Mouse (Mus musculus) forebrain, embryonic 11.5 days (tissue): Measurements from ENCODE around the gene Adcyap1r1. TPM values are rescaled to one million over a fixed set of nuclear protein-coding genes. Genes with fewer than 3 reads are reported as not detected.
A peak's percentile ranks its signal among the peaks of the same experiment; 100 is the strongest.

Source experiments
- ATAC-seq: fragments of 200-750 bp; cut with Nextera tagmentation; replicated peaks from 2 replicates; pipeline ENCODE4 v1.8.0; 2017; ENCODE audit warnings: moderate TSS enrichment; ENCODE audit not compliant: low FRiP score
- DNase-seq: peaks from one replicate; pipeline ENCODE4 v3.0.0-alpha.2; 2017; ENCODE audit warnings: low spot score
- H3K27ac ChIP-seq: fragments of 300-500 bp; sonication (generic); 2 replicates; pipeline ENCODE4 v1.5.1; 2014; ENCODE audit warnings: low read depth, low read length
- H3K27me3 ChIP-seq: fragments of 300-500 bp; sonication (generic); 2 replicates; pipeline ENCODE4 v1.6.1; 2014; ENCODE audit warnings: mild to moderate bottlenecking, low read length, mixed read lengths; ENCODE audit not compliant: control insufficient read depth, insufficient read depth
- H3K36me3 ChIP-seq: fragments of 300-500 bp; sonication (generic); 2 replicates; pipeline ENCODE4 v1.6.1; 2014; ENCODE audit warnings: mild to moderate bottlenecking, low read length, moderate library complexity, mixed read lengths; ENCODE audit not compliant: control insufficient read depth, insufficient read depth
- H3K4me1 ChIP-seq: fragments of 300-500 bp; sonication (generic); replicated peaks from 2 replicates; pipeline ENCODE4 v1.6.1; 2014; ENCODE audit warnings: low read length, mixed read lengths; ENCODE audit not compliant: control insufficient read depth, insufficient read depth
- H3K4me2 ChIP-seq: fragments of 300-500 bp; sonication (generic); 2 replicates; pipeline ENCODE4 v1.6.1; 2014; ENCODE audit warnings: low read depth, mild to moderate bottlenecking, low read length, moderate library complexity, mixed read lengths; ENCODE audit not compliant: severe bottlenecking
- H3K4me3 ChIP-seq: fragments of 300-500 bp; sonication (generic); 2 replicates; pipeline ENCODE4 v1.5.1; 2014; ENCODE audit warnings: low read depth, low read length
- H3K9ac ChIP-seq: fragments of 300-500 bp; sonication (generic); 2 replicates; pipeline ENCODE4 v1.6.1; 2014; ENCODE audit warnings: low read length
- H3K9me3 ChIP-seq: fragments of 300-500 bp; sonication (generic); 2 replicates; pipeline ENCODE4 v1.6.1; 2016; ENCODE audit warnings: low read length, mixed read lengths; ENCODE audit not compliant: control insufficient read depth
- WGBS: fragments of 180-500 bp; shearing (Covaris S2); extraction: QIAGEN DNeasy Blood & Tissue Kit; methylation state at CpG from one replicate; pipeline ENCODE4 v1.1.7; 2014; 5-methylcytosine and 5-hydroxymethylcytosine counted together
- polyA plus RNA-seq: library from polyadenylated mRNA; unstranded; fragments of >200 nt; fragmentation: Nextera tagmentation; extraction: Ambion mirVana; gene quantifications from 2 replicates; pipeline ENCODE4 v1.2.1, GENCODE M21; 2014

Gene Adcyap1r1
- polyA plus RNA-seq, 1 experiment from 2014 or later, result 7.9 TPM

DNA sequence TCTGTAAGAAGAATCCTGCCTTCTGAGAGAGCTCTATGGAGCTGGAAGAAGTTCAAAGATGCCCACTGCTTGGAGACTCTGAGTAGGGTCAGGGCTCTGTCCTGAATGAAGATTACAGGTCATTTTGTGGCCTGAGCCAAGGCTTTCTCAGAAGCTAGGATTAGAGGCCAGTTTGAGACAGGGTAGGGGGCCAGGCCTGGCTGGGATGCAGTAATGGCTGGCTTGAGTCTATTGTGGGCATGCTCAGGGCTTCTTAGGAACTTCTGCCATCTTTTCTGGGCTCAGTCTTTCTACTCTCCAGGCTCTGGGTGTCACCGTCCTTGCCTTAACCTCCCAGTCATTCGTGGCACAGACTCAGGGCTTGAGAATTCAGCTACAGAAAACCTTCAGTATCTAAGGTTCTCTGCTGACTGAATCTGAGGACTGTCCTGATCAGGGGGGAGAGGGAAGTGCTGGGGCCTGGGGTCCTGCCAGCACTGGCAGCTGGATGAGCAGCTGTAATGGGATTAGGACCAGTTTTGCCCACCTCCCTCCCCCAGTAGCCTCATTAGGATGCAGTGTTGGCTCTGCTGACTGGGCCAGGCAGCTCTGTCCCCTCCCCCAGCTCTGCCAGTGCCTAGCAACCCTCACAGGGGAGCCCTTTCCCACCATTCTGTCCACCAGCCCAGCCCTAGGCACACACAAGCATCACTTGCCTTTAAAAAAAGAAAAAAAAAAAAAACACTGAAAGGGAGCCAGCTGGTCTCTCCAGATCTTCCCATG lies 7.7 kb upstream of the Adcyap1r1 start:
- H3K9ac ChIP-seq, result peak overlapping the region; percentile 37; the same call in 1 of the 2 replicates
- no peak overlapping the region for H3K4me3 ChIP-seq
- peaks cover 4% of the 10 kb centered on the region for H3K27me3 ChIP-seq
- peak overlapping the region; percentile 73; the same call in 1 of the 2 replicates for H3K27ac ChIP-seq
- no peaks in the 10 kb centered on the region for H3K9me3 ChIP-seq
- WGBS, result 0% methylated on average over 2 of the region's 2 CpGs
- no peak overlapping the region for H3K4me2 ChIP-seq
- ATAC-seq (peak; percentile 96), DNase-seq (peak; percentile 84)
- peaks cover 11% of the 10 kb centered on the region; the same call in 1 of the 2 replicates for H3K4me1 ChIP-seq
- H3K36me3 ChIP-seq, result no peaks in the 10 kb centered on the region

GRCm38 (mm10) chr6:55444721-55445120 lies 7.1 kb upstream of the Adcyap1r1 start:
- Histone ChIP-seq H3K36me3 (no peaks in the 10 kb centered on the region), H3K4me3 (no peak overlapping the region), H3K27ac (peak overlapping the region; percentile 73; the same call in 1 of the 2 replicates), H3K9me3 (no peaks in the 10 kb centered on the region), H3K4me1 (peaks cover 11% of the 10 kb centered on the region; the same call in 1 of the 2 replicates), H3K27me3 (peaks cover 4% of the 10 kb centered on the region), H3K9ac (no peak overlapping the region), H3K4me2 (no peak overlapping the region)
- DNase-seq, result no peak
- 20% methylated on average over 4 of the region's 4 CpGs for WGBS
- 0 out of 2 replicates have a peak, but pooled peaks have one; percentile 5 for ATAC-seq

DNA sequence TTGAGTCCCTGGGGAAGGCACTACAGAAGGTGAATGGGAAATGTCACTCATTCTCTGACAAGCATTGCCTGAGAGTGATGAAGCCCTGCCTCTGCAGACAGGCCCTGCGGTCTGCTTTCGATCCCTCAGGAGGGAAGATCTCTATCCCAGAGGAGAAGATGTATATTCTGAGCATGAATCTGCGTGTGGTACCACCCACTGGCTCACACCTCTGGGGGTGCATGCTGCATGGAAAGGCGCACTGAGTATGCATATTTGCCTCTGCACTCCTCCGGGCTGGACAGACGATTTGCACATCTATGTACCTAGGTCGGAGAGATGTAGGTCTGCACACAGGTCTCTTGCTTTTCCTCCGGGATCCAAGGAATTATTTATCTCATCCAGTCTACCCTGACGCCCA lies 3.6 kb upstream of the Adcyap1r1 start:
- Histone ChIP-seq H3K36me3 (no peaks in the 10 kb centered on the region), H3K9ac (no peak overlapping the region), H3K27me3 (peaks cover 17% of the 10 kb centered on the region), H3K27ac (no peak overlapping the region), H3K4me1 (peaks cover 21% of the 10 kb centered on the region), H3K9me3 (no peaks in the 10 kb centered on the region), H3K4me2 (no peak overlapping the region), H3K4me3 (no peak overlapping the region)
- 84% methylated on average over 9 of the region's 9 CpGs for WGBS
- DNase-seq (no peak), ATAC-seq (no peak)

- peaks cover 18% of the 10 kb centered on the region for H3K27me3 ChIP-seq
- no peak for ATAC-seq
Observed at GRCm38 (mm10) chr6:55448976-55449678, 2.7 kb upstream of the Adcyap1r1 start.

DNA sequence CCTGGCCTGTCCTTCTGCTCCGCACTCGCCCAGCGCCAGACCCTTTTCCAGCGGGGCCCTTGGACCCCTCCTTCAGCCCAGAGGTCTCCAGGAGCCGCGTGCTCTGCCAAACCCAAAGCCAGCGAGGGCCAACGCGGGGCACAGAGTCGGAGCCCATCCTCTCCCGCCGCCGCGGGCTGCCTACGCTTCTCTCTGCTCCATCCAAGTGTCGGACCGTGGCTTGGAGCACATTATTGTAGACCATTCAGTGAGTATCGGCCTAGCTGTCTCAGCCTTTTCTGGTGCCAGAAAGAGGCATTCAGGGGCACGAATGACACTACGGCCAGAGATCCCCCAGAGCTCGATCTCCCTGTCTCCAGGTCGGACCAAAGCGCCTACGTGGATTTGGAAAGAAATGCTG lies 603 bp downstream of the Adcyap1r1 start:
- ATAC-seq (no peak), DNase-seq (no peak)
- peaks cover 10% of the 10 kb centered on the region for H3K4me1 ChIP-seq
- H3K27ac ChIP-seq, result 0 out of 2 replicates have a peak overlapping the region, but pooled peaks have one; percentile 18
- H3K27me3 ChIP-seq, result peaks cover 18% of the 10 kb centered on the region
- no peaks in the 10 kb centered on the region for H3K9me3 ChIP-seq
- peak overlapping the region; percentile 92 for H3K4me2 ChIP-seq
- peak overlapping the region; percentile 51 for H3K4me3 ChIP-seq
- 1% methylated on average over 24 of the region's 24 CpGs for WGBS
- H3K9ac ChIP-seq, result peak overlapping the region; percentile 69
- no peaks in the 10 kb centered on the region for H3K36me3 ChIP-seq

More at GRCm38 (mm10) chr6:55448976-55449678, 2.7 kb upstream of the Adcyap1r1 start:
- no peak for DNase-seq
- Histone ChIP-seq H3K36me3 (no peaks in the 10 kb centered on the region), H3K9ac (no peak overlapping the region), H3K27ac (no peak overlapping the region), H3K4me3 (no peak overlapping the region), H3K4me1 (peaks cover 16% of the 10 kb centered on the region), H3K9me3 (no peaks in the 10 kb centered on the region), H3K4me2 (no peak overlapping the region)
- WGBS, result 77% methylated on average over 8 of the region's 8 CpGs

- no peaks in the 10 kb centered on the region for H3K9me3 ChIP-seq
- peaks cover 10% of the 10 kb centered on the region for H3K4me1 ChIP-seq
- H3K27me3 ChIP-seq, result peaks cover 18% of the 10 kb centered on the region
Observed at GRCm38 (mm10) chr6:55453548-55453947, 1.8 kb downstream of the Adcyap1r1 start.

GRCm38 (mm10) chr6:55455641-55456040 lies 3.9 kb downstream of the Adcyap1r1 start:
- H3K27me3 ChIP-seq, result peaks cover 16% of the 10 kb centered on the region
- H3K4me2 ChIP-seq, result no peak overlapping the region
- no peak overlapping the region for H3K9ac ChIP-seq
- peaks cover 10% of the 10 kb centered on the region for H3K4me1 ChIP-seq
- no peak overlapping the region for H3K4me3 ChIP-seq
- DNase-seq, result no peak
- no peak for ATAC-seq
- no peaks in the 10 kb centered on the region for H3K9me3 ChIP-seq
- WGBS, result 86% methylated on average over 5 of the region's 5 CpGs
- no peak overlapping the region for H3K27ac ChIP-seq
- H3K36me3 ChIP-seq, result no peaks in the 10 kb centered on the region

More at GRCm38 (mm10) chr6:55453548-55453947, 1.8 kb downstream of the Adcyap1r1 start:
- DNase-seq (no peak), ATAC-seq (no peak)
- Histone ChIP-seq H3K36me3 (no peaks in the 10 kb centered on the region), H3K27ac (no peak overlapping the region), H3K4me2 (peak overlapping the region; percentile 92), H3K4me3 (no peak overlapping the region), H3K9ac (no peak overlapping the region)
- 73% methylated on average over 1 of the region's 1 CpGs for WGBS

GRCm38 (mm10) chr6:55457727-55458126 lies 5.9 kb downstream of the Adcyap1r1 start:
- Histone ChIP-seq H3K27me3 (peaks cover 5% of the 10 kb centered on the region; the same call in 1 of the 2 replicates), H3K4me1 (peaks cover 2% of the 10 kb centered on the region; the same call in 1 of the 2 replicates), H3K4me3 (no peak overlapping the region), H3K9ac (no peak overlapping the region), H3K36me3 (no peaks in the 10 kb centered on the region), H3K27ac (no peak overlapping the region), H3K4me2 (no peak overlapping the region), H3K9me3 (no peaks in the 10 kb centered on the region)
- ATAC-seq (no peak), DNase-seq (no peak)
- 79% methylated on average over 7 of the region's 7 CpGs for WGBS
